Mouse (Mus musculus) embryonic facial prominence, embryonic 14.5 days (tissue): ENCODE data around the gene Xrcc3. TPM values are rescaled to one million over a fixed set of nuclear protein-coding genes. Genes with fewer than 3 reads are reported as not detected.

Source experiments
- ATAC-seq: fragments of 200-750 bp; cut with Nextera tagmentation; 2 replicates; pipeline ENCODE4 v1.8.0; 2017; ENCODE audit warnings: low read depth, moderate number of reproducible peaks, moderate TSS enrichment
- DNase-seq: peaks from one replicate; pipeline ENCODE4 v3.0.0-alpha.2; 2015; ENCODE audit warnings: low spot score
- H3K27ac ChIP-seq: fragments of 300-500 bp; sonication (generic); replicated peaks from 2 replicates; pipeline ENCODE4 v1.5.1; 2014; ENCODE audit warnings: low read depth, mild to moderate bottlenecking, low read length, moderate library complexity
- H3K27me3 ChIP-seq: fragments of 300-500 bp; sonication (generic); replicated peaks from 2 replicates; pipeline ENCODE4 v1.6.1; 2014; ENCODE audit warnings: low read length; ENCODE audit not compliant: control insufficient read depth, insufficient read depth
- H3K36me3 ChIP-seq: fragments of 300-500 bp; sonication (generic); 2 replicates; pipeline ENCODE4 v1.6.1; 2014; ENCODE audit warnings: low read length, mixed read lengths; ENCODE audit not compliant: control insufficient read depth, insufficient read depth
- H3K4me1 ChIP-seq: fragments of 300-500 bp; sonication (generic); 2 replicates; pipeline ENCODE4 v1.6.1; 2014; ENCODE audit warnings: antibody characterized with exemption, low read length; ENCODE audit not compliant: control insufficient read depth, insufficient read depth
- H3K4me2 ChIP-seq: fragments of 300-500 bp; sonication (generic); 2 replicates; pipeline ENCODE4 v1.6.1; 2014; ENCODE audit warnings: low read depth, mild to moderate bottlenecking, low read length, moderate library complexity, mixed read lengths
- H3K4me3 ChIP-seq: fragments of 300-500 bp; sonication (generic); 2 replicates; pipeline ENCODE4 v1.5.1; 2014; ENCODE audit warnings: low read depth, mild to moderate bottlenecking, low read length
- H3K9ac ChIP-seq: fragments of 300-500 bp; sonication (generic); 2 replicates; pipeline ENCODE4 v1.6.1; 2014; ENCODE audit warnings: low read depth, mild to moderate bottlenecking, low read length, moderate library complexity, mixed read lengths
- H3K9me3 ChIP-seq: fragments of 300-500 bp; sonication (generic); 2 replicates; pipeline ENCODE4 v1.6.1; 2016; ENCODE audit warnings: low read length; ENCODE audit not compliant: control insufficient read depth
- WGBS: fragments of 180-500 bp; shearing (Covaris S2); extraction: QIAGEN DNeasy Blood & Tissue Kit; methylation state at CpG from one replicate; pipeline ENCODE4 v1.1.7; 2014; 5-methylcytosine and 5-hydroxymethylcytosine counted together
- polyA plus RNA-seq: library from polyadenylated mRNA; unstranded; fragments of >200 nt; fragmentation: Nextera tagmentation; extraction: Ambion mirVana; gene quantifications from 2 replicates; pipeline ENCODE4 v1.2.1, GENCODE M21; 2014

Gene Xrcc3
- polyA plus RNA-seq, 1 experiment from 2014 or later: 8.5 TPM

DNA sequence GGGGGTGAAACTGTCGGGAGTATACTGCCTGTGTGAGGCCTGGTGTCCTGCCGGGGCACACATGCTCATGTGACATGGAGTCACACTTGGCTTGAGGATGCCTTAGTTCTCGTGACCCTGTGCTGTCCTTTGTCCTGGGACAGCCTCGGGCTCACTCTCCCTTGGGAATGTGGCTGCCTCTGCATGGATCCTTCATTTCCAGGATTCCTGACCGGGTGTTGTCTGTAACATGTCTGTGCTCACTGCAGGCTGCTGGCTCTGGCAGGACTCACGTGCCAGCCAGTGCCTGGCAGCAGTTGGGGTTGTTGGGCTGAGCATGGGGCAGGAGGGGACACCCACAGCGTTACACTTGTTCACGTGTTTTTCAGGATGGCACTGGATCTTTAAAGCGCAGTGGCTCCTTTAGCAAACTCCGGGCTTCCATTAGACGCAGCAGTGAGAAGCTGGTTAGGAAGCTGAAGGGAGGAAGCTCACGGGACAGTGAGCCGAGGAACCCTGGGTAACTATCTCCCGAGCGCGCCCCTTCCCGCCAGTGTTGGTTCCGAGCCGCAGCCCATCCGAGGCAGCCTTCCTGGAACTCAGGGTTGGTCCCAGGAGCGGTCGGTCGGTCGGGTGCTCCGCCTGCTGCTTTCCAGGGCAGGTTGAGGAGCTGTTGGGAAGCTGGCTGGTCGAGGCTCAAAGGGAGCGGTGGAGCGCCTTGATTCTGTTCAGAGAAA lies 18.3 kb downstream of the Xrcc3 start:
- H3K9me3 ChIP-seq: no peaks in the 10 kb centered on the region
- 91% methylated on average over 28 of the region's 28 CpGs for WGBS
- no peak overlapping the region for H3K4me3 ChIP-seq
- ATAC-seq: no peak
- DNase-seq: no peak
- H3K36me3 ChIP-seq: peaks cover 94% of the 10 kb centered on the region
- no peaks in the 10 kb centered on the region for H3K4me1 ChIP-seq
- no peaks in the 10 kb centered on the region for H3K27me3 ChIP-seq
- no peak overlapping the region for H3K4me2 ChIP-seq
- no peak overlapping the region for H3K9ac ChIP-seq
- no peak overlapping the region for H3K27ac ChIP-seq

DNA sequence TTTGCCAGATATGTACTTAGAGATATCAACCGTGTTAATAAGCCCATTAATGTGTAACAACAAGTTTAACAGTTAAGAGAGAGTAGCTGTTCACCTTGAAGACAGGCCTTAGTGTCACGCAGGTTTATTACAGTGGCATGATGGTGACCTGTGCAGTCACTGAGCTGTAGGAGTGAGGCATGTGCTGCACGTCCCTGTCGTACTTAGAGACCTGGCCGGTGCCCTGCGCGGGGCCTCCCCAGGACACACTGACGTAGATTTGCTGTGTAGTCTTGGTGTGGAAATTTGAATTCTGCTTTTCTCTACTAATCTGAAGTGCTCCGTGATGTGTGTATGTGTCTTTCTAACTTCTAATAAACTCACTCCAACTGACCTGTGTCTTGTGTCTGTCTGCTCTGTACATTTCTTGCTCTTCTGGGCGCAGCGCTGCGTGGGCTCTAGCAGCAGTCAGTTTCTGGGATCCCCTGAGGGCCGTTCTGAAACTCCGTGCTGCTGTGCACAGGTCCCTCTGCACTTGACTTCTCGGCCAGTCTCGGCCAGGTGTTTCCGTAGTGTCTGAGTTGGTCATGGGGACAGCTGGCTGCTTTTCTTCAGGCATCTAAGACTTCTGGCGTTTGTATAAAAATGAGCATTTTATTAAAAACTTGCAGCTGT lies 19.0 kb downstream of the Xrcc3 start:
- H3K36me3 ChIP-seq: peaks cover 96% of the 10 kb centered on the region
- H3K4me2 ChIP-seq: no peak overlapping the region
- H3K9ac ChIP-seq: no peak overlapping the region
- no peak overlapping the region for H3K4me3 ChIP-seq
- no peaks in the 10 kb centered on the region for H3K27me3 ChIP-seq
- WGBS: 90% methylated on average over 18 of the region's 18 CpGs
- DNase-seq (no peak), ATAC-seq (no peak)
- H3K9me3 ChIP-seq: no peaks in the 10 kb centered on the region
- no peaks in the 10 kb centered on the region for H3K4me1 ChIP-seq
- no peak overlapping the region for H3K27ac ChIP-seq

GRCm38 (mm10) chr12:111794102-111794501 lies 19.6 kb downstream of the Xrcc3 start:
- H3K27ac ChIP-seq: no peak overlapping the region
- ATAC-seq (no peak; the same call in 1 of the 2 replicates), DNase-seq (no peak)
- no peak overlapping the region for H3K4me3 ChIP-seq
- H3K9me3 ChIP-seq: no peaks in the 10 kb centered on the region
- no peaks in the 10 kb centered on the region for H3K27me3 ChIP-seq
- H3K36me3 ChIP-seq: peaks cover 97% of the 10 kb centered on the region
- H3K4me2 ChIP-seq: no peak overlapping the region
- H3K4me1 ChIP-seq: no peaks in the 10 kb centered on the region
- H3K9ac ChIP-seq: no peak overlapping the region
- 73% methylated on average over 21 of the region's 22 CpGs for WGBS

GRCm38 (mm10) chr12:111791474-111792104 lies 22.1 kb downstream of the Xrcc3 start:
- Histone ChIP-seq H3K4me2 (no peak overlapping the region), H3K27ac (no peak overlapping the region), H3K4me3 (no peak overlapping the region), H3K36me3 (peaks cover 100% of the 10 kb centered on the region), H3K9me3 (no peaks in the 10 kb centered on the region), H3K27me3 (no peaks in the 10 kb centered on the region), H3K9ac (no peak overlapping the region), H3K4me1 (no peaks in the 10 kb centered on the region)
- DNase-seq (no peak), ATAC-seq (no peak)
- 89% methylated on average over 13 of the region's 13 CpGs for WGBS

- DNase-seq: no peak
- WGBS: 91% methylated on average over 7 of the region's 7 CpGs
- ATAC-seq: no peak
- Histone ChIP-seq H3K9me3 (no peaks in the 10 kb centered on the region), H3K4me3 (no peak overlapping the region), H3K36me3 (peaks cover 100% of the 10 kb centered on the region), H3K27me3 (no peaks in the 10 kb centered on the region), H3K4me2 (no peak overlapping the region), H3K9ac (no peak overlapping the region), H3K4me1 (no peaks in the 10 kb centered on the region), H3K27ac (no peak overlapping the region)
These were observed 23.0 kb downstream of the Xrcc3 start for GRCm38 (mm10) chr12:111790631-111791030.

GRCm38 (mm10) chr12:111790090-111790489 lies 23.6 kb downstream of the Xrcc3 start:
- no peak overlapping the region for H3K9ac ChIP-seq
- no peaks in the 10 kb centered on the region for H3K27me3 ChIP-seq
- no peak overlapping the region for H3K27ac ChIP-seq
- H3K4me2 ChIP-seq: no peak overlapping the region
- no peaks in the 10 kb centered on the region for H3K9me3 ChIP-seq
- 95% methylated on average over 5 of the region's 5 CpGs for WGBS
- H3K4me1 ChIP-seq: no peaks in the 10 kb centered on the region
- no peak overlapping the region for H3K4me3 ChIP-seq
- H3K36me3 ChIP-seq: peaks cover 100% of the 10 kb centered on the region
- no peak for ATAC-seq
- DNase-seq: no peak

GRCm38 (mm10) chr12:111787015-111787414 lies 26.7 kb downstream of the Xrcc3 start:
- H3K4me1 ChIP-seq: no peaks in the 10 kb centered on the region
- H3K9me3 ChIP-seq: no peaks in the 10 kb centered on the region
- H3K36me3 ChIP-seq: peaks cover 93% of the 10 kb centered on the region
- DNase-seq: no peak
- H3K27me3 ChIP-seq: no peaks in the 10 kb centered on the region
- ATAC-seq: no peak
- H3K4me3 ChIP-seq: no peak overlapping the region
- WGBS: 95% methylated on average over 6 of the region's 6 CpGs
- H3K27ac ChIP-seq: no peak overlapping the region
- no peak overlapping the region for H3K9ac ChIP-seq
- H3K4me2 ChIP-seq: no peak overlapping the region

GRCm38 (mm10) chr12:111785174-111785573 lies 28.5 kb downstream of the Xrcc3 start:
- H3K27ac ChIP-seq: no peak overlapping the region
- H3K4me3 ChIP-seq: no peak overlapping the region
- ATAC-seq (no peak), DNase-seq (no peak)
- WGBS: 67% methylated on average over 15 of the region's 15 CpGs
- no peaks in the 10 kb centered on the region for H3K4me1 ChIP-seq
- no peak overlapping the region for H3K9ac ChIP-seq
- H3K36me3 ChIP-seq: peaks cover 93% of the 10 kb centered on the region
- no peaks in the 10 kb centered on the region for H3K27me3 ChIP-seq
- H3K4me2 ChIP-seq: no peak overlapping the region
- no peaks in the 10 kb centered on the region for H3K9me3 ChIP-seq
